Mouse (Mus musculus) CD4-positive, CD25-positive, alpha-beta regulatory T cell, adult 4 months (primary cell): ENCODE measurements around the gene Olfr187. TPM values are rescaled to one million over a fixed set of nuclear protein-coding genes. Genes with fewer than 3 reads are reported as not detected.
"Not testable (repeated sequence)": the region's sequence is repeated elsewhere in the genome, so short reads cannot be mapped to it uniquely, and the experiment has no call there.

ENCODE experiments used
- ATAC-seq: one replicate; pipeline ENCODE4 v1.8.0; 2017
- polyA plus RNA-seq, 2 experiments: library from polyadenylated mRNA; unstranded; fragments of 100-300 nt; shearing (Covaris generic); gene quantifications; one replicate each; pipeline ENCODE4 v1.2.1; 2017

Olfr187 gene
- not detected for polyA plus RNA-seq

DNA sequence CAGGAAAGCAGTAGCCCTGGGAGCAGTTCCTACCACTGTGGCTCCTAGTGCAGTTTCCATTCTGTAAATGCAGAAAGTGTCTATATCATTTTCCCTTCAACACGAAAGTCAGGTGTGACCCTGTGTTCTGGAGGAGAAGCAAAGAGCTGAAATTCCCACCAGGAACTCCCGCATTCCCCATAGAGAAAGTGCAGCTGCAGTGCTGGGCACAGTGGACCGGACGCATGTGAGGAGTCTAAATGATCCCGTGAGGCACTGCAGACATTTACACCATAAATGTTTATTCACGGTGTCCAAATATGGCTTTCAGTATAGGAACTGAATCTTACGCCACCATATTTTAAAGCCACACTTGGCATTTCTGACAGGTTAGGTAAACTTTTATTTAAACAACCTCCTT, at the start of gene Olfr187:
Gene Olfr187, minus strand, starts transcription at position 58 of the 400 bp plus-strand sequence.
- no peak for ATAC-seq

DNA sequence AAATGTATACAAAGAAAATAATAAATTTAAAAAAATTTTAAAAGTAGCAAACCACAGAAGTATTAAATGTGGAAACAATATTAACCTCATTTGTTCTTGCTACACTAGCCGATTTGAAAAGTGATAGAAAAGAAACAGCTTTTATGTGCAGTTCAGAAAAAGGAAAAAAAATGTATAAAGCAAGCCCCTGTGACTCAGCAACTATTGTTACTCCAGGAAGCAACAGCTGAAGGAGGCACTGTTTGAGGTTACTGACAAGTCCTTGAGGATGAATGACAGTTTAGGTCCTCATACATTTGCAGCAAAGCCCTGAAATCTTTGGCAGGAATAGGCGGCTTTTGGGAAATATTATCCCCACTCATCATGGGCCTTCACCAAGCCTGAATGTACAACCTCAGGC, 41.5 kb upstream of the Olfr187 start:
- ATAC-seq, result not testable (repeated sequence)

DNA sequence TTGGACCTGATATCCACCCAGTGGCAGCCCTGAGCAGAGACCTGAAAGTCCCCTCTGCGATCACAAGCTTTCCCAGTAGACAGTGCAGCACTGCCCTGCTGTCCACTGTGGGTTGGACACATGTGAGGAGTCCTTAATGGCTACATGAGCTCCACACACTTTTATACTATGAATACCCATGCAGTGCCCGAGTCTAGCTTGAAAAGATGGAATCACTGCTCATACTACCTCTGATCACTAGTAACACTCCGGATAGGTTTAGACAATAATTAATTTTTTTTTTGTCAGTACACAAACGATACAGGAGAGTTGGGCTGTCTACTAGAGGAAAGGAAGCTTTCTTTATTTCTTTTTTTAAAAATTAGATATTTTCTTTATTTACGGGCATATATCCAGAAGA, 38.3 kb upstream of the Olfr187 start, which contains the start of gene Olfr190:
Gene Olfr190, minus strand, starts transcription at position 101 of the 400 bp plus-strand sequence.
- ATAC-seq, result no peak

DNA sequence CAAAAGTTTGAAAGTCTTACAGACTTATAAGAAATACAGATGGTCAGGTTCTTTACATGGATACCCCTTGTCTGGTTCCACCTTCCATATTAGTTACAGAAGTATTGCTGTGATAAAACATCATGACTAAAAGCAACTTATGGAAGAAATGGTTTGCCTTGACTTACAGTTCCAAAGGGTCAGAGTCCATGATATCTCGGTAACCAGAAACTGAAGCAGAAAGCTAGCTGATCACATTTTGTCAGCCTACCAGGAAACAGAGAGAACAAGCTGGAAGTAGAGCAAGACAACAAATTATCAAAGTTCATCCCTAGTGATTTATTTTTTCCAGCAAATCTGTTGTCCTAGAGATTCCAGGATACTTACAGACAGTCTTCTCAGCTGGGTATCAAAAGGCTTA, 34.0 kb upstream of the Olfr187 start:
- no peak for ATAC-seq

DNA sequence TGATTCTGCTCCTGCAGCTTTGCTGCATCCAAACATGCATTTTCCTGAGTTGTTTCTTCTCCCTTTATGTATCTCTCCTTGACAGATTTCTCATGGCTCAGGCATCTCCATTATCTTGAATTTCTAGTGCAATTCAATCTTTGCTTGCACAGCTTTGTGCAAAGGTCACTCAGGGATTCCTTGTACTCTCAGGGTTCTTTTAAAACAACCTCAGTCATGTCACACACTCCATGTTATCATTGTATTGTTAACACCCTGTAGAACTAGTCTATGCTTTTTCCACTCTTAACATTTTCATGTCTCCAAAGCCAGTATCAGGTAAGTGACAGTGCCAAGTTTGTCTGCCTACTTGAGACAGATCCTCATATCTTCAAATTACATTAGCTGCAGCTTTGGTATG, 32.2 kb upstream of the Olfr187 start:
- ATAC-seq, result no peak

DNA sequence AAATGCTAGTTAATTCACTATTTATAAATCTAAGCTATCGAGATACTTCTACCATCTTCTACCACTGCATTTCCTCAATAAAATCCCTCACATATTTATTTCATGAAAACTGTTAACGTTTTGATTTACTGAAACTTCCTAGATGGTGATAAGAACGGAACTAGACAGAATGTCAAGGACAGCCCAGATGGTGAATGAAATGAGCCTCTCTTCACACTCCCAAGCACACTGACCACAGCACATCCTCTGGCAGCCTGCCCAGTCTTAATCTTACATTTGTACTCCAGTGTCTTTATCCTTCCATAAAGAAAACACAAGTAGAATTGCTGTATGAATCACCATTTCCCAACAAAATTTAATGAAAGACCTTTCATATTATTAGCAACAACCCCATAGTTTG, 22.8 kb upstream of the Olfr187 start:
- ATAC-seq, result not testable (repeated sequence)

DNA sequence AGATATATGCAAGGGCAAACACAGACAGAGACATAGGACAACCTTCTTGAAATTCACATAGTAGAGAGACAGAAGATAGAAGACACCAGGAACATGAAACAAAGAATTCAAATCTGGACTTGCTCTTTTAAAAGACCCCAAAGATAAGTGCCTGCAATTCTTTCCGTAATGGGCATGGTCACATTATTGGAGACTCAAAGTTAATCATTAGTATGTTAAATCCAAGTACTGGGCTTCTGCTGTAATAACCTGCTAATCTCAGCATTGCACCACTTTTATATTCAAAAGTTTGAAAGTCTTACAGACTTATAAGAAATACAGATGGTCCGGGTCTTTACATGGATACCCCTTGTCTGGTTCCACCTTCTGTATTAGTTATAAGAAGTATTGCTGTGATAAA, 9.7 kb upstream of the Olfr187 start:
- ATAC-seq, result not testable (repeated sequence)

DNA sequence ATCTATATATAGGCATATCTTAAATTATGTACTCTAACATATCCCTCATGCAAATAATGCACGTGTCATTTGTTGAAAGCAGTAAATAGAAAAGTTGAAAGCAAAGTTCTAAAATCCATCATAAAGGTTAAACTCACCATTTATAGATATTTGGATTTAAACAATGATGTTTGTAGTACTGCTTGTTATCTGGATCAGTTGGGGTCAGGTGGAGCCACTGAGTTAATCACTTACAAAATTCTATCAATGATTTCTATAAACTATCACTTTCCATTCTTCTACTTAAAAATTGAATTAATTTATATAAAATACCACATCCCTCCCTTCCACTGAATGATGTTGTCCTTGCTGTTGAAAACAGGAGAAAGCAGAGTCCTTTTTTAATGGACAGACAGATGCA, 9.3 kb upstream of the Olfr187 start:
- ATAC-seq, result no peak

DNA sequence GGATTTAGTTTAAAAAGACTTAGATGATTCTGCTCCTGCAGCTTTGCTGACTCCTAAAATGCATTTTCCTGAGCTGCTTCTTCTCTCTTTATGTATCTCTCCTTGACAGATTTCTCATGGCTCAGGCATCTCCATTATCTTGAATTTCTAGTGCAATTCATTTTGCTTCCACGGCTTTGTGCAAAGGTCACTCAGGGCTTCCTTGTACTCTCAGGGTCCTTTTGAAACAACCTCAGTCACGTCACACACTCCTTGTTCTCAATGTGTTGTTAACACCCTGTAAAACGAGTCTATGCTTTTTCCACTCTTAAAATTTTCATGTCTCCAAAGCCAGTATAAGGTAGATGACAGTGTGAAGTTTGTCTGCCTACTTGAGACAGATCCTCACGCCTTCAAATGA, 8.0 kb upstream of the Olfr187 start:
- ATAC-seq, result no peak

DNA sequence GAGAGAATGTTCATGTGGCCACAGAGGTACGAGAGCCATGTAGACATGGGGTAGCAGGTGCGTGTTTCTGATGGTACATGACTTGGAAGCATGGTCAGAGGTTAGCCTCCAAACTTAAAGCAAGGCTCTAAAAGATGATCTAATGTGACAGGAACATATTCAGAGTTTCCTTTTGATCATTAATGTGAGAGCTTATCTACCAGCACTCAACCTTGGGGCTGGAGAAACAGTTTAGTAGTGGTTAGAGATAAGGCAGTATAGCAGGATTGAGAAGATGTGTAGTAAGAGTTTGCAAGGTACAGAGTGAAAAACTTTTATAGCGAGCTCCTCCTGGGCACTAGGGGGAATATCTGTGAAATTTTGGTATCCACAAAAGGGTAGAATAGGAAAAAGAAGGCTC, 6.3 kb upstream of the Olfr187 start:
- no peak for ATAC-seq

DNA sequence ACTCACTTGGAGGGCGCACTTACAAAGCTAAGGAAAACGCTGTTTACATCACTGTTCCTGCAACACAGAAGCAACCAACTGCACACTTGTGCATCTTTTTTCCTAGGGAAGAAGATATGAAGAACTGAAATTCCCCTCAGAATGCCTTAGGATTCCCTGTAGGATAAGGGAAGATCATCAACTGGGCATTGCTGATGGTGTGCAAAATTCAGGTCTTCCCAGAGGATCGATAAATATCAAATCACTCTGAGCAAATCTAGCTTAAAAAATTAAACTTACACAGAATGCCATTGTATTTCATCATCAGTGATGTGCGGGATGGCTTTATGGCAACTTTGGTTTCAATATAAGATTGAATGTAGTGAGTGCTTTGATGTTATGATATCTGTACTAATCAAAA, 9.4 kb downstream of the Olfr187 start, which contains the start of gene Olfr186:
Gene Olfr186, minus strand, starts transcription at position 101 of the 400 bp plus-strand sequence.
- no peak for ATAC-seq

DNA sequence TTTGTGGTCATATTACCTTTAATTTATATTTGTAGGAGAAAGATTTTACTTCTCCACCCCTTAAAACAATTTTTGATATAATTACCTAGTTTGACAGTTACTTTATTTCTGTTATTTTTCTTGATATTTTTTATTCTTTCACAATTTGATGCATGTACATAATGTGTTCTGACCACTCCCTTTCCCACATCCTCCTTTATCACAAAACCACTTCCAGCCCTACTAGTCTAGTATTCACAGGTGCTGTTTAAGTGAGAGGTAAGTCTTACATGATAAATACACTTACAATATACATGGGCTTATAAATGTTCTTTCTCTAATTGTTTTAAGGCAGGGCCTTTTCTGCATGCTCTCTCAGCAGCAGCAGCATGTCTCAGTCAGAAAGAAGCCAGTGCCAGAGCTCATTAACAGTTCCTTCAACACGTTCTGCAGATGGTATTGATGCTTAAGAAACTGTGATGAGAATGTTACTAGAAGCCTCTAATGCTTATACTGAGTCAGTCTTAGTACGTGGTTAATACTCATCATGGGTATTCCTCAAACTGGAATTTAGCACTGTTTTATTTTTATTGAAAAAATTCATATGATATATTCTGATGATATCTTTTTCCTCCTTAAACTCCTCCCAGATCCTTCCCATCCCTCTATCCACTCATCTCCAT, 26.1 kb downstream of the Olfr187 start:
- ATAC-seq, result peak; percentile 83

DNA sequence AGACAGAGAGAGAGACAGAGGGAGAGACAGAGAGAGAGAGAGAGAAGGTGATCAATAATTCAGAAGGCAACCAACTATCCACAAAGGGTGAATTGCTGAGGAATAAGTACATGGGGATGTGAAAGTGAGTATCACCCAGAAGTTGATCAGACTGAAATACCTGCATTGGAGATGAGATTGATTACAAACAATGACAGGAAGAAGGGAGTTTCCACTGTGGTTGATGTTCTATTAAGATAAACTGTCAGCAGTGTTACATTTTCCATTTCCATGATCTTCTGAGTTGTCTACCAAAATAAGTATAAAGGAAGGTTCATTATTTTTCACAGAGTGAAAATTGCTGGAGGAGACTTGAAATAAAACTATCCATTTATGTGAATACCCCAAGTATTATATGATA, 32.4 kb downstream of the Olfr187 start:
- peak; percentile 97 for ATAC-seq

DNA sequence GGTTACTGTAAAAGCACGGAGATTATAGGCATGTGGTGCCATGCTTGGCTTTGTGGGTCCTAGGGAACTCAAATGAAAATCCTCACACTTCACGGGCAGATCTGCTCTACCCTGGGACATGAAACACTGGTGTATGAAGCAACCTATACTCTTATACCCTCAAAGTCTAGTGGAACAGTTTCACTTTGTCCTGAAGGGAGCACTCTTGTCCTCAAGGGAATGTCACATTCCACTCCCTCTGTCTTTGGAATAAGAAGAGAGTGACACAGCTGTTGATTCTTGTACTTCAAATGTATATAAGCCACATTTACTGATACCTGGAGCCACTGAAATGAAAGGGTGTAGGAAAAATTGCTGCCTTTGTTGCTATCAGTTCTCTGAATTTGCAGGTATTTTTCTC, 44.5 kb downstream of the Olfr187 start, which contains the start of gene Olfr183:
Gene Olfr183, plus strand, starts transcription at position 301 of the 400 bp plus-strand sequence.
- no peak for ATAC-seq

Other genes starting within 250 kb of the Olfr187 start
- 1 to 10 TPM in 1 of 2 experiments, under 1 TPM in 1; 0.87 to 5.7 TPM for gene Olfr173, start 239.5 kb downstream of the Olfr187 start, polyA plus RNA-seq
- gene Olfr175-ps1, start 213.0 kb downstream of the Olfr187 start, polyA plus RNA-seq, result under 1 TPM in 1 of 2 experiments, not detected in 1; 0.27 TPM
- gene Olfr177, start 165.0 kb downstream of the Olfr187 start, polyA plus RNA-seq, result not detected
- gene Olfr178, start 147.7 kb downstream of the Olfr187 start, polyA plus RNA-seq, result not detected
- under 1 TPM in 1 of 2 experiments, not detected in 1; 0.23 TPM for gene Olfr181, start 111.0 kb downstream of the Olfr187 start, polyA plus RNA-seq
- gene Olfr180, start 110.4 kb downstream of the Olfr187 start, polyA plus RNA-seq, result not detected
- gene Olfr183, start 44.4 kb downstream of the Olfr187 start, polyA plus RNA-seq, result not detected
- gene Olfr186, start 9.5 kb downstream of the Olfr187 start, polyA plus RNA-seq, result not detected
- gene Olfr190, start 38.2 kb upstream of the Olfr187 start, polyA plus RNA-seq, result under 1 TPM in 1 of 2 experiments, not detected in 1; 0.04 TPM
- not detected for gene Olfr191, start 50.1 kb upstream of the Olfr187 start, polyA plus RNA-seq
- not detected for gene Olfr193, start 72.1 kb upstream of the Olfr187 start, polyA plus RNA-seq
- not detected for gene Olfr194, start 81.3 kb upstream of the Olfr187 start, polyA plus RNA-seq
- gene Olfr195, start 107.3 kb upstream of the Olfr187 start, polyA plus RNA-seq, result not detected
- gene Olfr196, start 130.7 kb upstream of the Olfr187 start, polyA plus RNA-seq, result not detected
- gene Olfr198, start 163.8 kb upstream of the Olfr187 start, polyA plus RNA-seq, result not detected
- not detected for gene Olfr199, start 180.0 kb upstream of the Olfr187 start, polyA plus RNA-seq
- gene Olfr201, start 232.9 kb upstream of the Olfr187 start, polyA plus RNA-seq, result not detected
- not detected for gene Olfr202, start 247.0 kb upstream of the Olfr187 start, polyA plus RNA-seq